Mouse (Mus musculus): ENCODE results near the gene Htra2.

Htra2 gene

DNA sequence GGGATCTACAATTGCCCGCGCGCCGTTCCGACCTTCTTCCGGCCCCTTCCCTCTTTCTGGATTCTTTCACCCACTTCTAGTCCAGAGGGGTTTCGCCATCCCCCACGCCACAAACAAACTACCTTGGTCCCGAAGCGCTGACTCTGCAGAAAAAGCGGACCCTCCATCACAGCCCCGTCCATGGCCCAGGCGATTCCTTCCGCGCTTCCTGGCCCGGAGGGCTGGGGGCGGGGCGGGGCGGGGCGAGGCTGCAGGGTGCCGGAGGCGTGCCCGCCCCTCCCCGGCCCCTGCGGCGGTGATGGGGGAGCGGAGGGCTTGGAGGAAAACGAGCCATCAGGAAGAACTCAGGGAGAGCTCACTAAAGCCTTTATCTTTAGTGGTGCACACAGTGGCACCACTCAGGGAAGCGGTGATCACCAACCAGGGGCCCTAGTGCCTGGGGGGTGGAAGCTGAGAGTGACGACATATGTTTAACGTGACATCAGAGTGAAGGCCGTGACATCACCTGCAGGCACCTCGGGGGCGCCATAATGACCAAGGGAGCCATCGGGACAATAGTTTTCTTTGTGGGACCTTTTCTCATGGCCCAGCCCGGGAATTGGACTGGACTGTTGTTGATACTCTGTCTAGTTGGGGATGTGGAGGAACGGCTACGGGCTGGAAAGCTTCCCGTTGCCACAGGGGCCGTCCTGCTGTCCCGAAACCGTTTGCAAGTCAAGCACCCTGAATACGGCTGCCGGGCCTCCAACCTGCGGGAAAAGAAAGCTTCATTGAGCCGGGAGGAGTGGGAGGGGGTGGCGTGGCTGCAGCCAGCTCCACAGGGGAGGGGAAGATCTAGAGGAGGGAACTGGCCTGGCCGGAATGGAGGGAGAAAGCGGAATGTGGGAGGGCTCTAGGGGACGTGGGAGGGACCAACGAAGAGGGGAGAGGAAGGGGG is 21.6 kb downstream of the Htra2 start, which contains the start of the genes Dok1 and Loxl3:
Gene Dok1 (minus strand): TSS at position 223 of the 937 bp plus-strand sequence.
Gene Loxl3 (plus strand): TSS at position 925 of the 937 bp plus-strand sequence.
- DNase-seq (ENCODE audit: inconsistent age in 2 of 2, low spot score in 1 of 2), result peak; percentile 80 to 93

GRCm38 (mm10) chr6:83032769-83033191 is 22.3 kb downstream of the Htra2 start:
- peak; percentile 56 to 86 for DNase-seq (ENCODE audit: inconsistent age in 2 of 2, low spot score in 1 of 2)

DNA sequence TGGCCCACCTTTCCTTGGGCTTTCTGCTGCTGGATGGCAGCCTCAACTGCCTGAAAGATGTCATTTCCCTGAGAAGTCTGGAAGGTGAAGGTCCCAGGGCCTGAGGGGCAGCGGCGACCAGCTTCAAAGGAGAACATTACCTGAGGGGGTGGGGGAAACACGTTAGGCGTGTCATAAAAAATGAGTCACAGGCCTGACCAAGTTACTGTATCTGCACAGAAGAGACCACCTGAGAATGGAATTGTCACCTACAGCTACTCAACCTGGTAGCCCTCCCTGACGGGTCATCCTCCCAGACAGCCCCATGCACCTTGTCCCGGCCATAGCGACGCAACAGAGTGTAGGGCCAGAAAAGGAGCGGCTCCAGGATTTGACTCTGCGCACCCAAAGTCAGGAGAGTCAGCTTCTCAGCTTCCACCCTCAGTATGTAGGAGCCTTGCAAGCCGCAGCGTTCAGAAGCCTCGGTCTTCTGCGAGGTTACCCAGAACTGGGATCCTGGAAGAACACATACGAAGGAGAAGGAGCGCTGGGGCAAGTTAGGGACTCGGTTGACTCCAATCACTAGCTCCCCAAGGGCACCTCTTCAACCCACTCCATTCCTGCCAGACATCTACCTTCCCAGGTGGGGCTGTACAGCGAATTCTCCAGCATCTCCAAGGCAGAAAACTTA is 23.0 kb downstream of the Htra2 start:
- DNase-seq (ENCODE audit: inconsistent age in 2 of 2, low spot score in 1 of 2), result peak in 1 of 2 experiments; percentile 41

GRCm38 (mm10) chr6:83031111-83031510 is 24.0 kb downstream of the Htra2 start:
- DNase-seq (ENCODE audit: inconsistent age in 2 of 2, low spot score in 1 of 2), result no peak

- DNase-seq (ENCODE audit: inconsistent age in 2 of 2, low spot score in 1 of 2), result no peak
Observed at GRCm38 (mm10) chr6:83029777-83030176, 25.3 kb downstream of the Htra2 start.

GRCm38 (mm10) chr6:83027706-83028105 is 27.4 kb downstream of the Htra2 start:
- no peak for DNase-seq (ENCODE audit: inconsistent age in 2 of 2, low spot score in 1 of 2)

DNA sequence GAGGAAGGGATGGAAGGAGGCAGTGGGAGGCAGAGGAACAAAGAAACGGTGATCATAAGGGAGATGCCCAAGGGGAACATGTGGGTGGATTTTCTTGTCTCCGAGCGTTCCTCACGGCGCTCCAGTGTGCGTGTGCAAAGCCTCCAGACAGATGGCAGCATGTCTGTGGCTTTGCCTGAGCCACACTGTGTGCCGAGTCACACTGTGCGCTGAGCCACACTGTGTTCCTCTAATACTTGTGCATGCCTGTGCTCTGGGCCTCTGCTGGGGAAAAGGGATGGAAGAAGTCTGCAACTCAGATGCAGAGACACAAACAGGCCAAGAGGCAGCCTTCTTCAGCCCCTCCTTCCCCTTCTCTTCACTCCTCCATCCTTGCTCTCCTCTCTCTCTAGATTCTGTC is 27.8 kb downstream of the Htra2 start:
- DNase-seq (ENCODE audit: inconsistent age in 2 of 2, low spot score in 1 of 2), result no peak

GRCm38 (mm10) chr6:83025221-83025620 is 29.9 kb downstream of the Htra2 start:
- no peak for DNase-seq (ENCODE audit: inconsistent age in 2 of 2, low spot score in 1 of 2)

DNA sequence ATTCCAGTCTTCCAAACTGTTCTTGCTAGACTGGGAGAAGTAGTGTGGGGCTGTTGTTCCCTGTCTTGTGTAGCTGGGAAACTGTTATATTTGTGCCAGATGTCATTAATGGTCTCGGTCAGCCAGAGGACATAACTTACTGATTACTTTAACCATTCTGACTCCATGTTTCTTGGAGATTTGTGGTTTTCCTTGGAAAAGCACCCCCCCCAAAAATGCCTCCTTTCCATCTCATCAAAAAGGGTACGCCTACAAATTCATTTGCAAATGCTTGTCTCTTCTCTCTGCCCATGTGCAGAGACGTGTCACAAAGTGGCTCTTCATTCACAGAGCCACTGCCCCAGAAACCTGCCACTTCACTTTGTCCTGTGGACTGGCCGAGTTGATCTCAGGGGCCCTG is 30.7 kb downstream of the Htra2 start:
- no peak for DNase-seq (ENCODE audit: inconsistent age in 2 of 2, low spot score in 1 of 2)

GRCm38 (mm10) chr6:83023786-83024185 is 31.3 kb downstream of the Htra2 start:
- DNase-seq (ENCODE audit: inconsistent age in 2 of 2, low spot score in 1 of 2), result no peak

GRCm38 (mm10) chr6:83023008-83023407 is 32.1 kb downstream of the Htra2 start:
- no peak for DNase-seq (ENCODE audit: inconsistent age in 2 of 2, low spot score in 1 of 2)

- no peak for DNase-seq (ENCODE audit: inconsistent age in 2 of 2, low spot score in 1 of 2)
Observed at GRCm38 (mm10) chr6:83020836-83021593, 34.1 kb downstream of the Htra2 start.

- no peak for DNase-seq (ENCODE audit: inconsistent age in 2 of 2, low spot score in 1 of 2)
Observed at GRCm38 (mm10) chr6:83020121-83020520, 35.0 kb downstream of the Htra2 start.

DNA sequence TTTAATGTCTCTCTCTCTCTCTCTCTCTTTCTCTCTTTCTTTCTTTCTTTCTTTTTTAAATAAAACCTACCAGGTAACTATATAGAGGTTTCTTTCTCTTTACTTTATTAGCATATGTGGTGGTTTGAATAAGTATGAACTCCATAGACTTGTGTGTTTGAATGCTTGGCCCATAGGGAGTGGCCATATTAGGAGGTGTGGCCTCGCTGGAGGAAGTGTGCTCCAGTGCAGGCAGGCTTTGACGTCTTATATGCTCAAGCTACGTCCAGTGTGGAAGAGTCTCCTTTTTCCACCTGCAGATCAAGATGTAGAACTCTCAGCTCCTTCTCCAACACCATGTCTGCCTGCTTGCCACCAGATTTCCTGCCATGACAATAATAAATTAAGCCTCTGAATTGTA is 36.0 kb downstream of the Htra2 start:
- DNase-seq (ENCODE audit: inconsistent age in 2 of 2, low spot score in 1 of 2), result no peak

GRCm38 (mm10) chr6:83017190-83017589 is 37.9 kb downstream of the Htra2 start:
- peak; percentile 27 to 69 for DNase-seq (ENCODE audit: inconsistent age in 2 of 2, low spot score in 1 of 2)

- DNase-seq (ENCODE audit: inconsistent age in 2 of 2, low spot score in 1 of 2), result no peak
Observed at GRCm38 (mm10) chr6:83015749-83016148, 39.3 kb downstream of the Htra2 start.

DNA sequence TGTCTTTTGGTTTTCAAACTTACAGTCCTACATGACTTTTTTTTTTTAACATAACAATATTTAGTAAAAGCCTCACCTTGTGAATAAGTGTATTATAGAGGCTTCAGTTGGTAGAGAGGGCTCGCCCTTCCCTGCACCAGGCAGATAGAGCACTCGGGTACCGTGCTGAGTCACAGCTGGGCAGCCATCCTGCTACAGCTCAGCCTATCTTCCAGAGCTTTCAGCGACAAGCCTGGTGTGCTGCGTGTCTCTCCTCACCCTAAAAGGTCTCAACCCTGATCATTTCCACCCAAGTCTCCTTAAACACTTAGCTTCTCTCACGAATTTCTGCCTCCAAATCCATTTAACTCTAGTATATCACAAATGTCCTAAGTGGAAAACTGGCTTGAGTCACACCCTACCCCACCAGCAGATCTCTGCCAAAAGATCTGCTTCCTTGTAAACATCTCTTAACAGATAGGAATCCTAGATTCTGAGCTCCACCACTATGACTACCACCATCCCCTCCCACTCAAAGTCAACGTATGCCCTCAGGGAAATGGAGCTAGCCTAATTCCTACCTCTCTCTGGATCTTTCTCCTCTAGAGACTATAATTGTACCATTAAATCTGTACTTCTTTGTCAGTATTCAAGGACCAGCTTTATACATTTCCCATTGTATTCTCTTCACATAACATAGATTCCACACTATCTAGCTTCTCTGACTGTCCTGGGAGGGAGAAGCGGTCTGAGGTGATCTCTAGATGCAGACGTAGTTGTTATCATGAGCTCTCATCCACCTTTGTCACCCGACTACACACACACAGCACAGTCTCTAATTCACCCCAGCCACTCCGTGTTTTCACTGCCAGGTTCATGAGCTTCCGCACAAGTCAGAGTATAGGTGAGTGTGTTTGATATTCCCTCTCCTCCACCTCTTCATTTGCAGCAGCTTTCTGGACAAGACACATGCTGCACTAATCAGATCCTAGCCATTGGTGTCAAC is 40.3 kb downstream of the Htra2 start:
- DNase-seq (ENCODE audit: inconsistent age in 2 of 2, low spot score in 1 of 2), result peak; percentile 49 to 54

- DNase-seq (ENCODE audit: inconsistent age in 2 of 2, low spot score in 1 of 2), result peak; percentile 59 to 70
Observed at GRCm38 (mm10) chr6:83013444-83013843, 41.6 kb downstream of the Htra2 start.

DNA sequence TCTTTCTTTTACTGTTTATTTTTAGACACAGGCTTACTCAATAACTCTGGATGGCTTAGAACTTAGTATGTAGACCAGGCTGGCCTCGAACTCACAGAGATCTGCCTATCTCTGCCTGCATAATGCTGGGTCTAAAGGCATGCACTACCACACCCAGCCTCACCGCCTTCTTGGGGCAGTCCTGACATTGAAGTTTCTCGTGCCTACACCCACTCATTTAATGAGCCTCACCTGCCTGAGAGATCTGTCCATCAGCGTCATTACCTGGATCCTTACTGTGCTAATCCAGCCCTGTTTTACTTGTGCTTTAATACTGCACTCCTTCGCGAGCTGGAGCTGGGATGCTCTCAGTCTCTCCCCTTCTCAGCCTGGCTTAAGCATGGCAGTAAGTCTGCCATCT is 43.3 kb downstream of the Htra2 start:
- DNase-seq (ENCODE audit: inconsistent age in 2 of 2, low spot score in 1 of 2), result no peak

DNA sequence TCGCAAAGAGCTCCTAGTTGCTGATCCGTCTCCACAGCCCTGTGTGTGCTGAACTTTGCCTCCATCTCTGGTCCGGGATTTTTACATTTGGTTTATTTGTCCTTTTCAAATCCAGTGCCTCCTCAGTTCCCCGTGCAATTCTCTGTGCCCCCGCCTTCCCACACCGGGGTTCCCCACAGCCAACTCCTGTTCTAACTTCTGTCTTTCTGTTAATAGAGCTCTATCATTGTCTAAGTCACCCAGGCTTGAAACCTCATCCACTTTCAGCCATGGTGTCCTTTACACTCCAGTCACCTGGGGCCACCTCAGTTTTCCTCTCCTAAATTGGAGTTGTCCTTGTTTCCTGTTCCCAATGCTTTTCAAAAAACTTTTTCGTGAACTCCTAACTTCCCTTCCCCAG is 43.8 kb downstream of the Htra2 start:
- no peak for DNase-seq (ENCODE audit: inconsistent age in 2 of 2, low spot score in 1 of 2)

All from adrenal gland, adult (tissue).